Mouse (Mus musculus) spleen, adult 2 months (tissue): ENCODE measurements around the gene Syt6.

Experiments used
- CTCF ChIP-seq: fragments of 200-500 bp; IDR thresholded peaks from 2 replicates; pipeline ENCODE4 v1.5.1; 2011; ENCODE audit warnings: mild to moderate bottlenecking, inconsistent platforms; ENCODE audit not compliant: insufficient read depth, insufficient read length, insufficient replicate concordance; ENCODE audit errors: extremely low read depth
- POLR2A ChIP-seq: fragments of 200-500 bp; IDR thresholded peaks from 2 replicates; pipeline ENCODE4 v1.6.1; 2011; ENCODE audit warnings: low read depth, low read length, inconsistent platforms

DNA sequence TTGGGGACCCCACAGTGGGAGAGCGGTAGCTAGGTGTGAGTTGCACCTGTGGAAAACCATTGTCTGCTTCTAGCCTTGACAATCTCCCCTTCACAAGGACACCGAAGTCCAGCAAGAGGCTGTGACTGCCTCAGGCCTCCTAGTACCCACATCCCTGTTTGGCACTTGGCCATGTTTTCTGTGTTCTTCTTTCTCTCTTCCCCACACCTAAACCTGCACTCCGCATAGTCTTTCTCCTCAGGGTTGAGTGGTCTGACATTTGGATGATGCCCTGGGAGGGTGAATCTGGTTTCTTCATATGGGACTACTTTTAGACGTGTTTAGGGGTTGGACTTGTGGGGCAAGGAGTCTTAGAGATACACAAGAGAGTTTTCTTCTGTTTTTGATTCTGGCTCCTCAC, 2.5 kb upstream of the Syt6 start:
- TF ChIP-seq CTCF, result no peak
- no peak for TF ChIP-seq POLR2A
